Mouse (Mus musculus) embryonic fibroblast, embryonic 13.5 days (primary cell): Measurements from ENCODE around the gene Abraxas2. TPM values are rescaled to one million over a fixed set of nuclear protein-coding genes. Genes with fewer than 3 reads are reported as not detected.
A peak's percentile ranks its signal among the peaks of the same experiment; 100 is the strongest.

Experiments
- H3K27ac ChIP-seq: 2 replicates; pipeline ENCODE4 v1.5.1; 2012; ENCODE audit warnings: low read length, control low read depth, inconsistent platforms; ENCODE audit not compliant: insufficient read depth
- H3K4me1 ChIP-seq: 2 replicates; pipeline ENCODE4 v1.6.1; 2011; ENCODE audit warnings: low read length; ENCODE audit not compliant: control insufficient read depth, insufficient read depth
- H3K4me3 ChIP-seq: 2 replicates; pipeline ENCODE4 v1.5.1; 2011; ENCODE audit warnings: mild to moderate bottlenecking, control low read depth, low read length; ENCODE audit not compliant: insufficient read depth
- CTCF ChIP-seq: IDR thresholded peaks from 2 replicates; pipeline ENCODE4 v1.5.1; 2011; ENCODE audit warnings: mild to moderate bottlenecking, control low read depth, low read length, moderate library complexity, borderline replicate concordance; ENCODE audit not compliant: insufficient read depth
- POLR2A ChIP-seq: IDR thresholded peaks from 2 replicates; pipeline ENCODE4 v1.6.1; 2011; ENCODE audit warnings: low read depth, mild to moderate bottlenecking, control low read depth, low read length, moderate library complexity
- polyA plus RNA-seq: library from polyadenylated mRNA; stranded (reverse); fragments of >200 nt; gene quantifications from 2 replicates; pipeline ENCODE4 v1.2.4, GENCODE M21; 2011; ENCODE audit warnings: low read depth; ENCODE audit not compliant: missing spikeins, insufficient read length

Abraxas2 gene
- 50.1 and 51.8 TPM in 2 replicates for polyA plus RNA-seq

- Histone ChIP-seq H3K4me1 (no peaks in the 10 kb centered on the region; the same call in 1 of the 2 replicates), H3K4me3 (peak within 1 kb of the TSS; percentile 93), H3K27ac (peak within 1 kb of the TSS; percentile 60)
- TF ChIP-seq POLR2A = peak; percentile 79
- no peak for TF ChIP-seq CTCF
Measured at GRCm38 (mm10) chr7:132859042-132859958, at the start of gene Abraxas2. Gene Abraxas2, plus strand, starts transcription at chr7:132859225.

DNA sequence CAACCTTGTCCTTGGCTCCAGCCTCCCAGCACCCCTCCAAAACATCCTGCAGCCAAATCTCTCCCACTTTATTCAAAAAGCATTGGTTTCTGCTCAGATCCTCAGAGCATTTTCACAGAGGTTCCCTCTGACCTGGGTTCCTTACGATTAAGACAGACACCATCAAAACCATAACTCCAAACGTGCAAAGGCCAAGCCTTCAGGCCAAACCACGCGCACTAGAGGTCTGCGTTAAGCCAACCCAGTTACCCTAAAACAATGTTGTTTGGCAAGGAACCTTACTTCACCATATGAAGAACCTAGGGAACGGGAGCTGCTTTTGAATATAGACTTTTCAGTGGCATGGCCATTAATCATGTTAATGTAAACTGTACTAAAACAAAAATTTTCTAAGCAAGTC, 49.3 kb upstream of the Abraxas2 start:
- Histone ChIP-seq H3K4me3 (no peak overlapping the region), H3K27ac (no peak overlapping the region; the same call in 1 of the 2 replicates), H3K4me1 (peaks cover 3% of the 10 kb centered on the region; the same call in 1 of the 2 replicates)
- TF ChIP-seq CTCF = no peak
- no peak for TF ChIP-seq POLR2A

DNA sequence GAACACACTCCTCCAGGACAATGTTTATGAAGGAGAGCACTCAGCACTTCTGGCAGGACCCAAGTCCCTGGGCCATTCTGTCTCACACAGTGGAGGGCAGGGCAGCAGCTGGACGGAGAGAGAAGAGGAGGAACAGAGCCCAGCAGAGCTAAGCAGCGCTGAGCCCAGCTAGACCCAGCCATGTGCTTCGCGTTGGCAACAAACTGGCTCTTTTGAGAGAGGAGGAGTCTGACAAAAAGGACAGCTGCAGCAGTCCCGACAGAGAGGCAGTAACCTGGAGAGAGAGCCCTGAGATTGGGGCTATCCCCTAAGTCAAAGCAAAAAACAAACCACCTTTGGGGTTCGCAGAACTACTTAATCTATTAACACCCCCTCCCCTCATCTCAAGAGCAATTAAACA, 48.7 kb upstream of the Abraxas2 start:
- no peak for TF ChIP-seq POLR2A
- TF ChIP-seq CTCF = no peak
- Histone ChIP-seq H3K4me3 (no peak overlapping the region), H3K4me1 (peaks cover 3% of the 10 kb centered on the region; the same call in 1 of the 2 replicates), H3K27ac (no peak overlapping the region)

DNA sequence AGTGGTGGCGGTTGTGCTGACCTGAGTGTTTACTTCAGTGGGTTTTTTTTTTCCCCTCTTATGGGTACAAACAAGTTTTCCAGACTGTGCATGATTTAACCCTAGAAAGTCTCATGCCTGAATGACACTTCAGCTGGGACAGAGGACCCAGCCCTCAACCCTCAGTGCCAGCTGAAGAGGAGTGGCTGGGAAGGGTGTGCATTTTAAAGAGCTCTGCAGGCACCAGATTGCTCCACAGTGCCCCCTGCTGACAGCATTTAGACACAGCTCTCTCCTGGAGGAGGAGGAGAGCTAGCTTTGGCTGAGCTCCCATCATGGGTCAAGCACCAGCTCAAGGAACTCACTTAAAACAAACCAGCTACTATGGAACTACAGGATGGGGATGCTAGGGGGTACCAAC, 48.1 kb upstream of the Abraxas2 start:
- TF ChIP-seq POLR2A (no peak), CTCF (peak; percentile 68)
- no peak overlapping the region for H3K27ac ChIP-seq
- no peak overlapping the region for H3K4me3 ChIP-seq
- H3K4me1 ChIP-seq = peaks cover 3% of the 10 kb centered on the region; the same call in 1 of the 2 replicates

GRCm38 (mm10) chr7:132811716-132812618, 47.1 kb upstream of the Abraxas2 start:
- H3K4me1 ChIP-seq = peaks cover 3% of the 10 kb centered on the region; the same call in 1 of the 2 replicates
- no peak for TF ChIP-seq POLR2A
- TF ChIP-seq CTCF = no peak
- peak overlapping the region; percentile 58 for H3K27ac ChIP-seq
- peak overlapping the region; percentile 63 for H3K4me3 ChIP-seq

DNA sequence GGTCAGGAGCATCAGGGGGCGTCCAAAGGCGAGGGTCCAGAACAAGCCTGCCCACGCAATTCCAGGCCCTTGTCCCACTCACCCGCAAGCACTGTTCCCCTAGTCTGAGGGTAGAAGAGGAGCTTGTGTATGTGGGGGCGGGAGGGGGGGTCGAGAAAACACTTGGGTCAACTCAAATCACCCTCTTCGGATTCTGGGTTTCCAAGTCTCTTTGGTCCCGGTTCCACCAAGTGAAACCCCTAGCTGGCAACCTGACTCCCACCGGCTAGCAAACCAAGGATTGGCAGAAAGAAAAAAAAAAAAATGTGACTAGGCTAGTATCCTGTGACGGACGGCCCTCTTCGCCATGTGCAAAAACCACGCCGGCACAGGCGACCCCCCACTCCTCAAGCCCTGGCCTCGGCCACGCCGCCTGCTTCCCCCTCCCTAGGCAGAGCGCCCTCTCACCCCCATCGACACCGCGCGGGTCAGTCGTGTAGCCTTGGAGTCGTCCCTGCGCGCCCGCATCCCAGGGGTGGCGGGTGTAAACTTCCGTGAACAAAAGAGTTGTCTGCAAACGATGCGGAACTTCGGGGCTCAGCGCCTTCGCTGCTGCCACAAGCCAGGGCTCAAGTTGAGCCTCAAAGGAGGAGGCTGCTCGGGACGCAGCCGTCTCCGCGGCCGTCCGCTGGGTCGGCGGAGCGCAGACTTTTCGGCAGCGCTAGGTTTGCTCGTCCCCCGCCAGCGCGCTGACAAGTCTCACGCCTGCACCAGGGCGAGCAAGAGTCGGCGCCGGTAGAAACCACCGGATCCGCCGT, 46.2 kb upstream of the Abraxas2 start:
- TF ChIP-seq CTCF = no peak
- no peak for TF ChIP-seq POLR2A
- Histone ChIP-seq H3K27ac (peak overlapping the region; percentile 72), H3K4me1 (peaks cover 3% of the 10 kb centered on the region; the same call in 1 of the 2 replicates), H3K4me3 (peak overlapping the region; percentile 63)

DNA sequence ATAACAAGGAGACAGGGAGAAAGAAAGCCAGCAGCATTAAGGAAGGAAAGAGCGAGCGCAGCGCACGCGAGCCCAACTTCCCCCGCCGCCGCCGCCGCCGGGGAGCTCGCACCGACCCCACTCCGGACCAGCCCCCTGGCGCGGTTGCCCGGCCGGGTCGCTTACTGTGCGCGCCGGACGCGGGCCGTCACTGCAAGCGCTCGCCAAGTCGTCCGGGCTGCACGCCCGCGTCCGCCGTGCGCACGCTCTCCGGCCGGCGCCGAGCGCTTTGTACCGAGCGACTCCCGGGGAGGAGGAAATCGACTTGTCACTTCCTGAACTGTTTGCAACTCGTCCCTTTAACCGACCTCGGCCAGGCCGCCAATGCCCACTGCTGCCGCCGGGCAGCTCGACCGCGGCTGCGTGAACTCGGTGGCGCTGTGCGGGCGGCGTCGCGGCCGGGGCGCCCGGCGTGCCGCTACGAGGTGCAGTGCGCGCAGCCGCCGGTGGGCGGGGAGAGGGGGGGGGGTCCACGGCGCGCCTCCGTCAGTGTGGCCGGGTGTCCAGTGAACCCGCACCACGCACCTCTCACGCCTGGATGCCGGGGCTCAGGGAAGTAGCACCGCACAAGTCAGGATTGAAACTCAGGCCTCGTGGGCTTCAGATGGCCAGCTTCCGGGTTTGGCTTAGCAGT, 45.5 kb upstream of the Abraxas2 start, which contains the start of gene Fam53b:
Gene Fam53b, minus strand, starts transcription at position 471 of the 673 bp plus-strand sequence.
- TF ChIP-seq POLR2A (peak; percentile 62), CTCF (no peak)
- peaks cover 3% of the 10 kb centered on the region; the same call in 1 of the 2 replicates for H3K4me1 ChIP-seq
- H3K27ac ChIP-seq = peak within 1 kb of the TSS; percentile 72
- H3K4me3 ChIP-seq = peak within 1 kb of the TSS; percentile 63

DNA sequence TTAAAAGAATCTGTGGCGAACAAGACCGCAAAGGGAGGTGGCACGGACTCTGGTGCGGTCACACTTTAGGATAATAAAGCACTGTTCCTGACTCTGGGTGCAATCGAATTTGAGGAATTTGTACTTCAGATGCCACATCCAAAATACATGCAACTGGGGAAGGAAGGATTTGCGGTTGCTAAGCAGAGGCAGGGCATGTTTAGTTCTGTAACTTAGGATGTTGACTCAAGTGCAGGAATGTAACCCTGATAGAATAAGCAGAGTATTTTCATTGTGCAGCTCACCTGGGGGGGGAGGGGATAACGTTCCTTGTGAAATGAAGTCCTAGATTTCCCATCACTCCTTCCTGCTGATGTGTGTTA, 45.0 kb upstream of the Abraxas2 start:
- H3K4me1 ChIP-seq = peaks cover 3% of the 10 kb centered on the region; the same call in 1 of the 2 replicates
- peak overlapping the region; percentile 72 for H3K27ac ChIP-seq
- TF ChIP-seq POLR2A (no peak), CTCF (no peak)
- peak overlapping the region; percentile 63 for H3K4me3 ChIP-seq

DNA sequence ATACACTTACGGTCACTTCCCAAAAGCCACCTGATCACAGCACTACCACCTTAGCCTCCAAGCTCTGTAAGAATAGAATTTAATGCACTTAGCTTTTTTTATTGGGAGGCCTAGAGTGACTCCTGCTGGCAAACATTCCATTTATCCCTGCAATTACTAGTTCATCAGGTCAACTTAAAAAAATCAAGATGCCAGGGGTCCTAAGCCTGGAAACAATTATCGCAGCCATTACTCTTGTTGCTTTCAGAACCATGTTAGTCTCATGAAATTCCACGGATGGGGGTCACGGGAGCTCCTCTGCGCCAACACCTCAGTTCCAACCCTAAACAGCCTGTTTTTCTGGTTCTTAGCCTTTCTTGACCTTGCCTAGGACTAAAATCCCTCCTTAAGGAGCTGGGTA, 43.9 kb upstream of the Abraxas2 start:
- TF ChIP-seq POLR2A = no peak
- no peak overlapping the region for H3K4me3 ChIP-seq
- H3K4me1 ChIP-seq = no peaks in the 10 kb centered on the region
- H3K27ac ChIP-seq = no peak overlapping the region
